Mouse (Mus musculus) splenic B cell, adult 2 months (primary cell): ENCODE measurements around the gene Srsf7.

Source experiments
- DNase-seq: peaks from one replicate; pipeline ENCODE4 v3.0.0-alpha.2; 2011; ENCODE audit warnings: low read depth, low spot score
- H3K27me3 ChIP-seq: 2 replicates; pipeline ENCODE4 v1.6.1; 2012; ENCODE audit warnings: mild to moderate bottlenecking, low read length, moderate library complexity, mixed read lengths; ENCODE audit not compliant: control insufficient read depth, poor library complexity, insufficient read depth, severe bottlenecking
- H3K36me3 ChIP-seq: 2 replicates; pipeline ENCODE4 v1.6.1; 2012; ENCODE audit warnings: mild to moderate bottlenecking, low read length, moderate library complexity, mixed read lengths; ENCODE audit not compliant: control insufficient read depth, poor library complexity, insufficient read depth, severe bottlenecking

Gene Srsf7

DNA sequence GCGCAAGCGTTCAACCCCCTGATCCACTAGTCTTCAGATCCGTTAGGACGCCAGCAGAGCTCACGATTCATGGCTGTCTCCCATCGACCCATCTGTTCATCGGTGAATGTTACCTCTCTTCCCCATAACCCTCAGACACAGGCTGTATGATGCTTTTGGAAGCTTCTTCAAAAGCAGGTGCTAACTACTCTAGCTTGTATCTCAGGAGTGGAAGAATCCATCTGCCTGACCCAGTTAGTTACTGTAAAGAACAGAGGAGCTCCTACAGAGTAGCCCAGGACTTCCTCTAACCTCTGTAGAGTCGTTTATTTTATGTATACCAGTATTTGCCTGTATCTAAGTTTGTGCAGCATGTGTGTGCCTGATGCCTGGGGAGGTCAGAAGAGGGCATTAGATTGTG, 50.2 kb downstream of the Srsf7 start:
- DNase-seq, result no peak
- H3K27me3 ChIP-seq, result no peaks in the 10 kb centered on the region
- H3K36me3 ChIP-seq, result no peaks in the 10 kb centered on the region

DNA sequence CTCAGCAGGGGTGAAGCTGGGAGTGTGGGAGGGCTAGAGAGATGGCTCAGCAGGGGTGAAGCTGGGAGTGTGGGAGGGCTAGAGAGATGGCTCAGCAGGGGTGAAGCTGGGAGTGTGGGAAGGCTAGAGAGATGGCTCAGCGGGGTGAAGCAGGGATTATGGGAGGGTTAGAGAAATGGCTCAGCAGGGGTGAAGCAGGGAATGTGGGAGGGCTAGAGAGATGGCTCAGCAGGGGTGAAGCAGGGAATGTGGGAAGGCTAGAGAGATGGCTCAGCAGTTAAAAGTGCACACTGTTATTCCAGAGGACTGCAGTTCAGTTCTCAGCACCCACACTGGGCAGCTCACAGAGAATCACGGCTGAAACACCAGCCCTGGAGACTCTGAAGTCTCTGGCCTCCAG, 53.5 kb downstream of the Srsf7 start:
- H3K36me3 ChIP-seq, result no peaks in the 10 kb centered on the region
- DNase-seq, result no peak
- H3K27me3 ChIP-seq, result no peaks in the 10 kb centered on the region

DNA sequence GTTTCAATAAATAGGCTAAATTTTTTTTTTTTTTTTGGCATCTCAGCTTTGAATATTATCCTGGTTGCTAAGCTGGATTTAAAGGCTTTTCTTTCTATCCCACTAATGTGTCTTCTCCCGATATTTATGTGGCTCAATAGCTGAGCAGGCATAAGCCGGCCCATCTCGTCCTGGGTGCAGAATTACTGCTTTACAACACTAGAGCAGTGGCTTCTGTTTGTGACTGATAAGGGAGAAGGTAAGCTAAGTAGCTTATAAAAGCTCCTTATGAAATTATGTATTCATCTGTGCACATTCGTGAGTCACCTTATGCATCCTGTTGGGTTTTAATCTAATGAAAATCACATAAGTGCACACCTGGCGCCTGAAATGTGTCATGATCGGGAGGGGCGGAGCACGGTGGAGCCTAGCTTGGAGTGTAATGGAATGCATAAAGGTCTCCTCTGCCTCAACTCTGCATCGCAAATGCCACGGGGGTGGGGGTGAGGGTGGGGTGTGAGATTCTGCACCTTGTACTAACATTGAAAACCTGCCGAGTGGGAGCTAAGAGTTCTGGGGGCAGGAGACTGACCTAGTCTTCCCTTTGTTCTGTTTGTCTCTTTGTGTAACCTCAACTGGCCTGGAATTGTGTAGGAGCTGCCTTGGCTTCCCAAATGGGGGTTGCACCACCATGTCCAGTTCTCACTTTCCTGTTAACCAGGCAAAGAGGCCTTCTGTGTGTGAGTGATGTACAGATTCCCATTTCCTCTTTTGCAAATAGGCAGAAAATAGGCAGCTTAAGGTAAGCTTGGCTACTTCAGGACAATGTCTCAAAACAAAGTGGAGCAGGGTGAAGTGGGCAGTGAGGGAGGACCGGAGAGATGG, 54.1 kb downstream of the Srsf7 start:
- Histone ChIP-seq H3K36me3 (no peaks in the 10 kb centered on the region), H3K27me3 (no peaks in the 10 kb centered on the region)
- no peak for DNase-seq

DNA sequence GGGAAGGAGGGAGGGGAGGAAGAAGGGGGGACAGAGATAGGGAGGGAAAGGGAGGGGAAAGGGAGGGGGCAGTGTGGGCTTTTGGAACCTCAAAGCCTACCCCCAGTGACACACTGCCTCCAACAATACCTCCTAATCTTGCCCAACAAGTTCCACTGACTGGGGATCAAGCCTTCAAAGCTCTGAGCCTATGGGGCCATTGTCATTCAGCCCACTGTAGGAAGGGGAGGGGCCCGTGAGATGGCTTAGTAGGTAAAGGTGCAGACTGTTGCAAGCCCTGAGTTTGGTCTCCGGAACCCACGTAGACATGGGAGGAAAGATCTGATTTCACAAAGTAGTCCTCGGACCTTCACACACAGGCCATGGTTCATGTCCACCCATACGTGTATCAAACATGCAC, 55.8 kb downstream of the Srsf7 start:
- Histone ChIP-seq H3K27me3 (no peaks in the 10 kb centered on the region), H3K36me3 (no peaks in the 10 kb centered on the region)
- DNase-seq, result no peak
